Mouse (Mus musculus): Measurements from ENCODE around the gene Clint1.

DNA sequence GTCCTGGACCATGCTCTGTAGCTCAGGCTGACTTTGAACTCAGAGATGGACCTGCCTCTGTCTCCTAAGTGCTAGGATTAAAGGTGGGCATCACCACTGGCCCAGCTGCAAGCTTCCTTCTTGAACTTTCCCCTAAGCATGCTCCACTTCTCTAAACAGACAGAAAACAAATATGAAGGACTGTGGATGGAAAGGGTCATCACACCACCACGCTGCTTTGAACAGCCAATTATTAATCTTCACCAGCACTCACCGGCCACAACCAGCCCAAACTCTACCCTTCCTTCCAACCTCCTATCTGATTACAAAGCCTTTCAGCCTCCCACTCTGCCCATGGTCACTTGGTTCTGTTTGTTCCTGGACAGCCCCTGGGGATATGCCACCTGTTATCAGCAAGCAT lies 45.6 kb upstream of the Clint1 start:
- TF ChIP-seq POLR2A (IDR thresholded peaks at IDR 0.05; ENCODE audit: control insufficient read depth, extremely low read depth, insufficient read depth, low read length, poor library complexity) (no peak), CTCF (IDR thresholded peaks at IDR 0.05; ENCODE audit: borderline replicate concordance, control insufficient read depth, extremely low read depth, insufficient read depth, low read length, poor library complexity) (no peak)

Data from thymus, adult 2 months (tissue).